Mouse (Mus musculus): ENCODE results near the gene Lrrc52. TPM values are rescaled to one million over a fixed set of nuclear protein-coding genes. Genes with fewer than 3 reads are reported as not detected.

The Lrrc52 gene
- polyA plus RNA-seq, 1 experiment from 2014 or later = not detected

- WGBS = 68% methylated on average over 9 of the region's 9 CpGs
- Histone ChIP-seq H3K4me1 (peaks cover 7% of the 10 kb centered on the region; the same call in 1 of the 2 replicates), H3K4me3 (no peak overlapping the region), H3K36me3 (replicated peaks) (no peaks in the 10 kb centered on the region), H3K27me3 (replicated peaks; ENCODE audit: low read depth, poor library complexity, severe bottlenecking) (peaks cover 4% of the 10 kb centered on the region; the same call in 1 of the 2 replicates), H3K9me3 (no peaks in the 10 kb centered on the region), H3K27ac (replicated peaks) (no peak overlapping the region)
- no peak for DNase-seq (ENCODE audit: low spot score)
Observed at GRCm38 (mm10) chr1:167430976-167431676, 35.5 kb downstream of the Lrrc52 start.

GRCm38 (mm10) chr1:167426681-167427080, 39.9 kb downstream of the Lrrc52 start:
- Histone ChIP-seq H3K36me3 (replicated peaks) (no peaks in the 10 kb centered on the region), H3K27me3 (replicated peaks; ENCODE audit: low read depth, poor library complexity, severe bottlenecking) (no peaks in the 10 kb centered on the region), H3K4me3 (no peak overlapping the region), H3K9me3 (no peaks in the 10 kb centered on the region), H3K4me1 (peaks cover 17% of the 10 kb centered on the region; the same call in 1 of the 2 replicates), H3K27ac (replicated peaks) (no peak overlapping the region)
- DNase-seq (ENCODE audit: low spot score) = no peak
- WGBS = 73% methylated on average over 7 of the region's 7 CpGs

GRCm38 (mm10) chr1:167425572-167425971, 41.0 kb downstream of the Lrrc52 start:
- no peak for DNase-seq (ENCODE audit: low spot score)
- 85% methylated on average over 5 of the region's 5 CpGs for WGBS
- no peak overlapping the region for H3K4me3 ChIP-seq
- H3K9me3 ChIP-seq = no peaks in the 10 kb centered on the region
- H3K36me3 ChIP-seq (replicated peaks) = no peaks in the 10 kb centered on the region
- H3K27ac ChIP-seq (replicated peaks) = no peak overlapping the region
- H3K4me1 ChIP-seq = 0 out of 2 replicates have a peak, but pooled peaks cover 11% of the 10 kb centered on the region
- H3K27me3 ChIP-seq (replicated peaks; ENCODE audit: low read depth, poor library complexity, severe bottlenecking) = no peaks in the 10 kb centered on the region

- H3K4me1 ChIP-seq = 0 out of 2 replicates have a peak, but pooled peaks cover 11% of the 10 kb centered on the region
- 77% methylated on average over 11 of the region's 11 CpGs for WGBS
- no peaks in the 10 kb centered on the region for H3K27me3 ChIP-seq (replicated peaks; ENCODE audit: low read depth, poor library complexity, severe bottlenecking)
- no peak for DNase-seq (ENCODE audit: low spot score)
- H3K36me3 ChIP-seq (replicated peaks) = no peaks in the 10 kb centered on the region
- no peak overlapping the region for H3K27ac ChIP-seq (replicated peaks)
- no peaks in the 10 kb centered on the region for H3K9me3 ChIP-seq
- no peak overlapping the region for H3K4me3 ChIP-seq
Observed at GRCm38 (mm10) chr1:167422501-167423240, 43.9 kb downstream of the Lrrc52 start.

- Histone ChIP-seq H3K27ac (replicated peaks) (no peak overlapping the region), H3K4me1 (no peaks in the 10 kb centered on the region), H3K27me3 (replicated peaks; ENCODE audit: low read depth, poor library complexity, severe bottlenecking) (peaks cover 7% of the 10 kb centered on the region; the same call in 1 of the 2 replicates), H3K4me3 (no peak overlapping the region), H3K36me3 (replicated peaks) (no peaks in the 10 kb centered on the region), H3K9me3 (no peaks in the 10 kb centered on the region)
- peak; percentile 78 for DNase-seq (ENCODE audit: low spot score)
- WGBS = 5% methylated on average over 7 of the region's 7 CpGs
Observed at GRCm38 (mm10) chr1:167414846-167415245, 51.7 kb downstream of the Lrrc52 start.

- no peak overlapping the region for H3K27ac ChIP-seq (replicated peaks)
- DNase-seq (ENCODE audit: low spot score) = no peak
- no peaks in the 10 kb centered on the region for H3K9me3 ChIP-seq
- 73% methylated on average over 12 of the region's 12 CpGs for WGBS
- no peaks in the 10 kb centered on the region for H3K36me3 ChIP-seq (replicated peaks)
- peaks cover 15% of the 10 kb centered on the region; the same call in 1 of the 2 replicates for H3K27me3 ChIP-seq (replicated peaks; ENCODE audit: low read depth, poor library complexity, severe bottlenecking)
- H3K4me3 ChIP-seq = no peak overlapping the region
- no peaks in the 10 kb centered on the region for H3K4me1 ChIP-seq
Observed at GRCm38 (mm10) chr1:167411991-167412715, 54.4 kb downstream of the Lrrc52 start.

- 82% methylated on average over 4 of the region's 4 CpGs for WGBS
- H3K4me3 ChIP-seq = no peak overlapping the region
Observed at GRCm38 (mm10) chr1:167409601-167410000, 57.0 kb downstream of the Lrrc52 start.

GRCm38 (mm10) chr1:167405237-167405636, 61.3 kb downstream of the Lrrc52 start:
- no peak for DNase-seq (ENCODE audit: low spot score)
- no peaks in the 10 kb centered on the region for H3K36me3 ChIP-seq (replicated peaks)
- 88% methylated on average over 4 of the region's 4 CpGs for WGBS
- no peaks in the 10 kb centered on the region for H3K4me1 ChIP-seq
- no peak overlapping the region for H3K27ac ChIP-seq (replicated peaks)
- H3K27me3 ChIP-seq (replicated peaks; ENCODE audit: low read depth, poor library complexity, severe bottlenecking) = peaks cover 18% of the 10 kb centered on the region; the same call in 1 of the 2 replicates
- no peaks in the 10 kb centered on the region for H3K9me3 ChIP-seq
- H3K4me3 ChIP-seq = no peak overlapping the region

More at GRCm38 (mm10) chr1:167409601-167410000, 57.0 kb downstream of the Lrrc52 start:
- no peak overlapping the region for H3K27ac ChIP-seq (replicated peaks)
- H3K4me1 ChIP-seq = no peaks in the 10 kb centered on the region
- H3K27me3 ChIP-seq (replicated peaks; ENCODE audit: low read depth, poor library complexity, severe bottlenecking) = peaks cover 23% of the 10 kb centered on the region; the same call in 1 of the 2 replicates
- H3K9me3 ChIP-seq = no peaks in the 10 kb centered on the region
- no peak for DNase-seq (ENCODE audit: low spot score)
- H3K36me3 ChIP-seq (replicated peaks) = no peaks in the 10 kb centered on the region

Other genes starting within 250 kb of the Lrrc52 start
- gene Uck2, start 181.5 kb downstream of the Lrrc52 start, polyA plus RNA-seq (2016; fragmentation: Nextera tagmentation; extraction: Ambion mirVana) = 120 and 128 TPM in 2 replicates
- 65.4 and 65.7 TPM in 2 replicates for gene Tmco1, start 158.4 kb downstream of the Lrrc52 start, polyA plus RNA-seq (2016; fragmentation: Nextera tagmentation; extraction: Ambion mirVana)
- gene Aldh9a1, start 116.8 kb downstream of the Lrrc52 start, polyA plus RNA-seq (2016; fragmentation: Nextera tagmentation; extraction: Ambion mirVana) = 53.7 and 56.9 TPM in 2 replicates
- 52.1 and 53.1 TPM in 2 replicates for gene Mgst3, start 72.9 kb downstream of the Lrrc52 start, polyA plus RNA-seq (2016; fragmentation: Nextera tagmentation; extraction: Ambion mirVana)
- 3.6 and 4.0 TPM in 2 replicates for gene Rxrg, start 131.6 kb upstream of the Lrrc52 start, polyA plus RNA-seq (2016; fragmentation: Nextera tagmentation; extraction: Ambion mirVana)
- gene Lmx1a, start 222.5 kb upstream of the Lrrc52 start, polyA plus RNA-seq (2016; fragmentation: Nextera tagmentation; extraction: Ambion mirVana) = 2.6 and 4.9 TPM in 2 replicates

Data from embryonic facial prominence, embryonic 10.5 days (tissue).